Mouse (Mus musculus) midbrain, embryonic 10.5 days (tissue): ENCODE measurements around the gene Tspyl3. TPM values are rescaled to one million over a fixed set of nuclear protein-coding genes. Genes with fewer than 3 reads are reported as not detected.

Experiments
- DNase-seq: peaks from one replicate; pipeline ENCODE4 v3.0.0-alpha.2; 2017; ENCODE audit warnings: low spot score
- H3K27ac ChIP-seq: fragments of 300-500 bp; sonication (generic); replicated peaks from 2 replicates; pipeline ENCODE4 v1.5.1; 2016; ENCODE audit warnings: mild to moderate bottlenecking
- H3K27me3 ChIP-seq: fragments of 300-500 bp; sonication (generic); 2 replicates; pipeline ENCODE4 v1.6.1; 2016; ENCODE audit warnings: low read depth, mild to moderate bottlenecking; ENCODE audit not compliant: poor library complexity, severe bottlenecking
- H3K36me3 ChIP-seq: fragments of 300-500 bp; sonication (generic); 2 replicates; pipeline ENCODE4 v1.6.1; 2016; ENCODE audit warnings: mild to moderate bottlenecking, moderate library complexity
- H3K4me1 ChIP-seq: fragments of 300-500 bp; sonication (generic); 2 replicates; pipeline ENCODE4 v1.6.1; 2016
- H3K4me3 ChIP-seq: fragments of 300-500 bp; sonication (generic); 2 replicates; pipeline ENCODE4 v1.5.1; 2016; ENCODE audit warnings: mild to moderate bottlenecking, moderate library complexity
- H3K9me3 ChIP-seq: fragments of 300-500 bp; sonication (generic); replicated peaks from 2 replicates; pipeline ENCODE4 v1.6.1; 2016; ENCODE audit warnings: mild to moderate bottlenecking
- WGBS: fragments of 180-500 bp; shearing (Covaris S2); methylation state at CpG from one replicate; pipeline ENCODE4 v1.1.7; 2016; 5-methylcytosine and 5-hydroxymethylcytosine counted together
- polyA plus RNA-seq: library from polyadenylated mRNA; unstranded; fragments of >200 nt; fragmentation: Nextera tagmentation; extraction: Ambion mirVana; gene quantifications from 2 replicates; pipeline ENCODE4 v1.2.1, GENCODE M21; 2016

Tspyl3 gene
- polyA plus RNA-seq, 1 experiment from 2014 or later: 7.3 TPM

GRCm38 (mm10) chr2:153187848-153188247 lies 37.4 kb downstream of the Tspyl3 start:
- no peak for DNase-seq
- Histone ChIP-seq H3K27ac (no peak overlapping the region), H3K4me1 (no peaks in the 10 kb centered on the region), H3K4me3 (no peak overlapping the region), H3K36me3 (peaks cover 100% of the 10 kb centered on the region), H3K9me3 (no peaks in the 10 kb centered on the region), H3K27me3 (no peaks in the 10 kb centered on the region)
- 94% methylated on average over 2 of the region's 2 CpGs for WGBS

GRCm38 (mm10) chr2:153186176-153186591 lies 39.1 kb downstream of the Tspyl3 start:
- Histone ChIP-seq H3K4me1 (no peaks in the 10 kb centered on the region), H3K36me3 (peaks cover 100% of the 10 kb centered on the region), H3K27ac (no peak overlapping the region), H3K4me3 (no peak overlapping the region), H3K9me3 (no peaks in the 10 kb centered on the region), H3K27me3 (no peaks in the 10 kb centered on the region)
- WGBS: 86% methylated on average over 2 of the region's 2 CpGs
- DNase-seq: no peak

- Histone ChIP-seq H3K36me3 (peaks cover 62% of the 10 kb centered on the region), H3K27ac (no peak overlapping the region), H3K9me3 (no peaks in the 10 kb centered on the region), H3K4me3 (no peak overlapping the region), H3K4me1 (no peaks in the 10 kb centered on the region), H3K27me3 (no peaks in the 10 kb centered on the region)
- DNase-seq: no peak
- 89% methylated on average over 3 of the region's 3 CpGs for WGBS
These were observed 45.3 kb downstream of the Tspyl3 start for GRCm38 (mm10) chr2:153179961-153180360.

- Histone ChIP-seq H3K4me1 (no peaks in the 10 kb centered on the region), H3K27me3 (no peaks in the 10 kb centered on the region), H3K4me3 (no peak overlapping the region), H3K9me3 (no peaks in the 10 kb centered on the region), H3K36me3 (peaks cover 58% of the 10 kb centered on the region), H3K27ac (no peak overlapping the region)
- 89% methylated on average over 10 of the region's 10 CpGs for WGBS
- no peak for DNase-seq
These were observed 45.9 kb downstream of the Tspyl3 start for GRCm38 (mm10) chr2:153179126-153179860.

GRCm38 (mm10) chr2:153177188-153177587 lies 48.1 kb downstream of the Tspyl3 start:
- Histone ChIP-seq H3K36me3 (peaks cover 39% of the 10 kb centered on the region), H3K4me3 (no peak overlapping the region), H3K9me3 (no peaks in the 10 kb centered on the region), H3K4me1 (no peaks in the 10 kb centered on the region), H3K27ac (no peak overlapping the region), H3K27me3 (no peaks in the 10 kb centered on the region)
- no peak for DNase-seq
- WGBS: 94% methylated on average over 3 of the region's 3 CpGs

GRCm38 (mm10) chr2:153175995-153176570 lies 49.2 kb downstream of the Tspyl3 start:
- H3K27me3 ChIP-seq: no peaks in the 10 kb centered on the region
- no peak for DNase-seq

More at GRCm38 (mm10) chr2:153175995-153176570, 49.2 kb downstream of the Tspyl3 start:
- WGBS: 84% methylated on average over 8 of the region's 8 CpGs
- Histone ChIP-seq H3K4me1 (no peaks in the 10 kb centered on the region), H3K9me3 (no peaks in the 10 kb centered on the region), H3K27ac (no peak overlapping the region), H3K36me3 (peaks cover 39% of the 10 kb centered on the region), H3K4me3 (no peak overlapping the region)

Other genes starting within 250 kb of the Tspyl3 start
- 108 and 111 TPM in 2 replicates for gene Pdrg1, start 210.0 kb downstream of the Tspyl3 start, polyA plus RNA-seq
- 0.21 and 0.68 TPM in 2 replicates for gene Xkr7, start 193.6 kb downstream of the Tspyl3 start, polyA plus RNA-seq
- 1.1 and 1.2 TPM in 2 replicates for gene Ccm2l, start 159.5 kb downstream of the Tspyl3 start, polyA plus RNA-seq
- 2.1 and 2.2 TPM in 2 replicates for gene Hck, start 117.0 kb downstream of the Tspyl3 start, polyA plus RNA-seq
- gene Tm9sf4, start 64.1 kb downstream of the Tspyl3 start, polyA plus RNA-seq: 82.5 and 82.8 TPM in 2 replicates
- 29.1 and 29.4 TPM in 2 replicates for gene Plagl2, start 16.0 kb upstream of the Tspyl3 start, polyA plus RNA-seq
- 5.9 and 6.3 TPM in 2 replicates for gene Pofut1, start 16.1 kb upstream of the Tspyl3 start, polyA plus RNA-seq
- gene Kif3b, start 66.0 kb upstream of the Tspyl3 start, polyA plus RNA-seq: 7.0 TPM in 2 replicates
- 11.8 and 12.3 TPM in 2 replicates for gene Asxl1, start 120.4 kb upstream of the Tspyl3 start, polyA plus RNA-seq